Mouse (Mus musculus): Measurements from ENCODE around the gene Liph.

DNA sequence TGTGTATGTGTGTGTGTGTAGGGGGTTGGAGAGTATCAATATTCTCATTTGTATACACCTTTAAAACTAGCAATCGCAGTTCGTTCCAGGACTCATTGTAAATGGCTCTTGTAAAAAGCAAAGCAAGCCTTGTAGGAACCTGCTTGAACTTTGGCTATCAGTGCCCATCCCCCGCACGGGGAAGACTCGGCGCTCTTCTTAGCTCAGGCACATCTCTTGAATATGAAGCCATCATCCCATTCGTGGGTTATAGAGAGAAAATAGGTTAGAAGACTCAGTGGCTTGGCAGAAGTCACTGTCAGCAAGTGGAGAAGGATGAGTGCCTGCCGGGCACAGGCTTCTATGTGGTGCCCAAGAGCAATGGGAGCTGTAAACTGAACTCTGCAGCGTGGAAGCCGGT, 90.8 kb downstream of the Liph start:
- TF ChIP-seq CTCF (IDR thresholded peaks at IDR 0.05; ENCODE audit: extremely low read depth, insufficient read depth, low read length) (no peak), POLR2A (IDR thresholded peaks at IDR 0.05; ENCODE audit: extremely low read depth, insufficient read depth, low read length) (no peak)
